Mouse (Mus musculus) 3T3-L1 (cell line): ENCODE measurements around the gene Gimap9.
A peak's percentile ranks its signal among the peaks of the same experiment; 100 is the strongest.

ENCODE experiments used
- DNase-seq: peaks from one replicate; pipeline ENCODE4 v3.0.0-alpha.2; 2015; ENCODE audit warnings: low read depth, low spot score

The Gimap9 gene

DNA sequence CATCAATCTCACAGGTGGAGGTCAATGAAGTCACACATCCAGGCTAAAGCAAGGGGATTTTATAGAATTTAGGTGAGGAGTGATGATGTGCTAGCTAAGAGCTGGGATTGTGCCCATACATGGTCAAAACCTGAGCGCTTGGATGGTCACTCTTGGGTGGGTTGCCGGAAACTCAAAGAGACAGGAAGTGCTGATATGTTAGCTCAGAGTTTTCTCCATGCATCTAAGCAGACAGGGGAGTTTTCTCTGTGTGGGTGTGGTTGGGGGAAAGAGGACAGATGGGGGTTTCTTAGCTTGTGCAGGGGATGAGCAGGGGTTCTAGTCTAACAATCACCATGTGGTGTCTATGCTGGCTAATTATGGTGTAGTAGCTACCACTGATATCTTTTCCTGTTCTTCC is 13.4 kb downstream of the Gimap9 start:
- DNase-seq = no peak

- no peak for DNase-seq
Measured at GRCm38 (mm10) chr6:48692962-48693361, 17.0 kb downstream of the Gimap9 start.

DNA sequence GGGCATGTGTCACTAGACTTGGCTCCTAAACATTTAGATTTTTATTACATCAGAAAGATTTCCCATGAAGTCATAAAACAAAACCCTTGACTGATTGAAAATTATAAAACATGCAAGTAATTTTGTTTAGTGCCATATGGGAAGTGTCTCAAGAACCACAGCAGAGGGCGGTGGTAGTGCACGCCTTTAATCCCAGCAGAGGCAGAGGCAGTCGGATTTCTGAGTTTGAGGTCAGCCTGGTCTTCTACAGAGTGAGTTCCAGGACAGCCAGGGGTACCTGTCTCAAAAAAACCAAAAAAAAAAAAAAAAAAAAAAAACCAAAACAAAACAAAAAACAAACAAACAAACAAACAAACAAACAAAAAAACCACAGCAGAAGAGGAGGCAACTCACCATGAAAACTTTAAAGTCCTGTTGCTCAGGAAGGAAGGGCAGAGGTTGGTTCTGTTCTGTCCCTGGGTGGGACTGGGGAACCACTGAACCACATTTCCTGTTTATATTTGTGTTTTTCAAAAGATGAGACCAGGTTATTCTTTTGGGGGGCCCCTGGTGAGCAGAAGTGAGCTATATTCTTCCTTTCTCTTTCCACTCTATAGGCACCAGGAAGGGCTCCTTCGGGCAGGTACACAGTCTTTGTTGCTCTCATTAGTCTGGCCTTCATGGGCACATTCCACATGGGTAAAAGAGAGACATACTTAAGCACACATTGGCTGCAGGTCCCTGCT is 21.1 kb downstream of the Gimap9 start:
- DNase-seq = no peak

- no peak for DNase-seq
Measured at GRCm38 (mm10) chr6:48697555-48697930, 21.6 kb downstream of the Gimap9 start.

GRCm38 (mm10) chr6:48698066-48698856 is 22.3 kb downstream of the Gimap9 start:
- no peak for DNase-seq

GRCm38 (mm10) chr6:48698888-48699287 is 23.0 kb downstream of the Gimap9 start:
- no peak for DNase-seq

- no peak for DNase-seq
Measured at GRCm38 (mm10) chr6:48700251-48701075, 24.5 kb downstream of the Gimap9 start.

DNA sequence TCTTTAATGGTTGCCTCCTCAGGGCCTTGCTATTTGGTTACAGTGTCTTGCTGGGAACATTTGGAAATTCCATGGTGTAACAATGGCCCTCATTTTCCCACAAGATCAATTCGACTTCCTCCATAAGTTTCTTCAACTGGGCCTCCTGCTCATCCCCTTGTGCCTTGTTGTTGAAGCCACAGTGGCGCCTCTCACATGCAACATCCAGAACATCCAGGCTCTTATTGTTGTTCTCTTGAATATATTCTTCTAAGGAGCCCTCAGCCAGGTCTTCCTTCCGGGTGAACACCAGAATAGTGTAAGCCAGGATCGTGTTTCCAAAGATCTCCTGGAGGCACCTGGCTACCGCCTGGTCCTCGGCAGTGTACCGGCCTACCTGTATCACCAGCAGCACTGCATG is 26.2 kb downstream of the Gimap9 start:
- DNase-seq = no peak

DNA sequence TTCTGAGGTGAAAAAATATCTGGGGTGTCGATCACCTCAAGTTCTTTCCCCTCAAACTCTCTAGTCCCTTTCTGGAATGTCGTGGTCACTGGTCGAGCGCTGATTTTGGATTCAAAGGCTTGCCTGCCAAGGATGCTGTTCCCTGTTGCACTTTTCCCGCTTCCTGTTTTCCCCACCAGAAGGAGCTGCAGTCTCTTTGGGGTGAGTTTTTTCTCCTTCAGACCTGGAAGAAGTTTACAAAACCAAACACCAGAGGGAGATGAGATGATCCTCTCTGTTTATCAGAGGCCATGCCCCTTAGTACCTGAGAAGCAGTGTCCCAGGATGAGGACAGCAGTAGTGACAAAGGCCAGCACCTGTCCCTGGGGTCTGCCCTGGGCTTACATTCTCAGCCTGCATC is 26.7 kb downstream of the Gimap9 start:
- DNase-seq = peak; percentile 15

- DNase-seq = no peak
Measured at GRCm38 (mm10) chr6:48704146-48704545, 28.2 kb downstream of the Gimap9 start.

GRCm38 (mm10) chr6:48706130-48706529 is 30.2 kb downstream of the Gimap9 start:
- no peak for DNase-seq

DNA sequence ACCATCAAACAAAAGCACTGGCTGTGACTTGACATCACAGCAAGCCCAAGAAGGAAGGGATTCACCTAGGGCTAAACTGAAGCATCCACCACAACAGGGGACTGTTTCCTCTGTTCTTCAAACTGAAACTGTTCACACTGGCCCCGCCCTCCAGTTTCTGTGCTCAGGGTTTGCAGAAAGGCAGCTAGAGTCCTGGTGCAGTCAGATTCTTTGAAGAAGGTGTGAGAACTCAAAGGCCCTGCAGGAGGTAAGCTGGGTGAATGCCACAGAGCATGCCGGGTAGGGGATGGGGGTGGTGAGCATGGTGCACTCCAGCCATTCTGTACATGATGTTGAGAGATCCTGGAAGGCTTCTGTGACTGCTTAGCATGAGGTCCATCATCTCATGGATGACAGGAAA is 42.5 kb downstream of the Gimap9 start, which contains the start of the genes Gm28053 and Gimap7:
Gene Gm28053 (plus strand): TSS at position 153 of the 400 bp plus-strand sequence.
Gene Gimap7 (plus strand): TSS at position 167 of the 400 bp plus-strand sequence.
- DNase-seq = no peak

- no peak for DNase-seq
Measured at GRCm38 (mm10) chr6:48720326-48720725, 44.4 kb downstream of the Gimap9 start.

- DNase-seq = no peak
Measured at GRCm38 (mm10) chr6:48723468-48723867, 47.5 kb downstream of the Gimap9 start.

DNA sequence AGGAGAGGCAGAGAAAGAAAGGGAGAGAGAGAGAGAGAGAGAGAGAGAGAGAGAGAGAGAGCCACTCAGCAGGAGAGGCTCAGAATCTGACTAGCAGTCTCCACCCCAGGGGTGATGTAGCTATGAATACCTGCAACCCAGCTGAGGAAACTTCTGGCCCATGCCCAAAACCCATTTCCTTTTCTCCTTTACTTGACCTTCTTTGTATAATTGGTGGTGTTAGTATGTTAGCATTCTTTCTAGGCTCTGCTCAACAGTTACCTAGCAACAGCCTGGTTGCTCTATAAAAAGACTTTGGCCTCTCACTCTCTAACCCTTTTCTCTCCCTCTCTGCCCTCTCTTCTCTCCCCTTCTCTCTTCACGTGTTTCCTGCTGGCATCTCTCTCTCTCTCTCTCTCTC is 49.5 kb downstream of the Gimap9 start:
- no peak for DNase-seq

DNA sequence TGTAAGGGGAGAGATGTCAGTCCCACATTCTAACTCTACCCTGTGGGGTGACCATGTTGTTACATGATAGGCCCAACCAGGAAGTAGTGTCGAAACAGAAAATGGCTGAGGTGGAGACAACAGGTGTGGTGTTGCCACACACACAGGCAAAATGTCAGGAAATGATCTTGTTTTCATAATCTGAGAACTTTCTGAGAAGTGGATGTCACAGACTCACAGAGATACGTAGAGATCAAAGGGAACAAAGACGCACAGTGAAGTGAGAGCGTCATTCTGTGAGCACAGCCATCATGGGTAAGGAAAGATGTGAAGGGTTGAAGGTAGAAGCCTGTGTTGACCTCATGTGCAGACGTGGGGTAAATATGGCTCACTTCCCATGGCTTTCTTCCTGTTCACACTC is 51.8 kb downstream of the Gimap9 start:
- no peak for DNase-seq
